Mouse (Mus musculus): ENCODE measurements around the gene Degs2. TPM values are rescaled to one million over a fixed set of nuclear protein-coding genes. Genes with fewer than 3 reads are reported as not detected.
A peak's percentile ranks its signal among the peaks of the same experiment; 100 is the strongest.

Degs2 gene
- polyA plus RNA-seq, 1 experiment: 24.2 TPM

- WGBS: 94% methylated on average over 12 of the region's 12 CpGs
- no peaks in the 10 kb centered on the region for H3K27me3 ChIP-seq (replicated peaks; ENCODE audit: control insufficient read depth, insufficient read depth, low read length)
- no peaks in the 10 kb centered on the region for H3K36me3 ChIP-seq (ENCODE audit: control insufficient read depth, insufficient read depth, low read length)
- H3K4me3 ChIP-seq (ENCODE audit: insufficient read depth, low read depth, low read length): no peak overlapping the region
- H3K27ac ChIP-seq (ENCODE audit: insufficient read depth, low read depth, low read length): no peak overlapping the region
- DNase-seq: no peak
- no peaks in the 10 kb centered on the region for H3K4me1 ChIP-seq (ENCODE audit: control insufficient read depth, insufficient read depth, low read length)
- TF ChIP-seq CTCF (conservative IDR thresholded peaks at IDR 0.05; ENCODE audit: insufficient read depth, insufficient read length, low read depth, low read length) (no peak), POLR2A (IDR thresholded peaks at IDR 0.05; ENCODE audit: low read depth, low read length) (no peak)
These were observed 36.6 kb upstream of the Degs2 start for GRCm38 (mm10) chr12:108738745-108739144.

GRCm38 (mm10) chr12:108737838-108738237 lies 35.7 kb upstream of the Degs2 start:
- no peak for DNase-seq
- TF ChIP-seq CTCF (conservative IDR thresholded peaks at IDR 0.05; ENCODE audit: insufficient read depth, insufficient read length, low read depth, low read length) (no peak), POLR2A (IDR thresholded peaks at IDR 0.05; ENCODE audit: low read depth, low read length) (no peak)
- Histone ChIP-seq H3K4me3 (ENCODE audit: insufficient read depth, low read depth, low read length) (no peak overlapping the region), H3K36me3 (ENCODE audit: control insufficient read depth, insufficient read depth, low read length) (no peaks in the 10 kb centered on the region), H3K4me1 (ENCODE audit: control insufficient read depth, insufficient read depth, low read length) (no peaks in the 10 kb centered on the region), H3K27me3 (replicated peaks; ENCODE audit: control insufficient read depth, insufficient read depth, low read length) (no peaks in the 10 kb centered on the region), H3K27ac (ENCODE audit: insufficient read depth, low read depth, low read length) (no peak overlapping the region)
- WGBS: 84% methylated on average over 7 of the region's 7 CpGs

GRCm38 (mm10) chr12:108734386-108734785 lies 32.3 kb upstream of the Degs2 start:
- TF ChIP-seq CTCF (conservative IDR thresholded peaks at IDR 0.05; ENCODE audit: insufficient read depth, insufficient read length, low read depth, low read length) (no peak), POLR2A (IDR thresholded peaks at IDR 0.05; ENCODE audit: low read depth, low read length) (no peak)
- DNase-seq: no peak
- no peaks in the 10 kb centered on the region for H3K36me3 ChIP-seq (ENCODE audit: control insufficient read depth, insufficient read depth, low read length)
- no peaks in the 10 kb centered on the region for H3K27me3 ChIP-seq (replicated peaks; ENCODE audit: control insufficient read depth, insufficient read depth, low read length)
- 94% methylated on average over 2 of the region's 2 CpGs for WGBS
- H3K4me1 ChIP-seq (ENCODE audit: control insufficient read depth, insufficient read depth, low read length): no peaks in the 10 kb centered on the region
- no peak overlapping the region for H3K27ac ChIP-seq (ENCODE audit: insufficient read depth, low read depth, low read length)
- H3K4me3 ChIP-seq (ENCODE audit: insufficient read depth, low read depth, low read length): no peak overlapping the region

DNA sequence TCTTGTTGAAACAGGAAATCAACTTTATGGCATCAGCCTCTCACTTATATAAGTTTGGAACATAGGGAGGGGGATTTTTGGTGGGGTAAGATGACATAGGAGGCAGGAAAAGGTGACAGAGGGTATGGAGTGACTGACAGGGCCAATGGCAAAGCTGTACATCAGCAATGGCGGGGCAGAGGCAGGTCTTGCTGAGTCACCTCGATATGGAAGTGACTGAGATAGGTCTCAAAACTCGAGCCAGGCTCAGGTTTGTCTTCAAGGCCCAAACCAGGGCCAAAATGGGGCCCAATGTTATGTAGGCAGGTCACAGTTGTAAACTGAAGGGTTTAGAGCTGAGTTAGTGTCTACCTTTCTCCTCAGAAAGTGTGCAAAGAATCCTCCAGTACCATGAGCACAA lies 21.7 kb upstream of the Degs2 start:
- no peaks in the 10 kb centered on the region for H3K36me3 ChIP-seq (ENCODE audit: control insufficient read depth, insufficient read depth, low read length)
- H3K4me1 ChIP-seq (ENCODE audit: control insufficient read depth, insufficient read depth, low read length): peaks cover 6% of the 10 kb centered on the region; the same call in 1 of the 2 replicates
- WGBS: 90% methylated on average over 3 of the region's 3 CpGs
- H3K27ac ChIP-seq (ENCODE audit: insufficient read depth, low read depth, low read length): no peak overlapping the region
- no peak overlapping the region for H3K4me3 ChIP-seq (ENCODE audit: insufficient read depth, low read depth, low read length)
- H3K27me3 ChIP-seq (replicated peaks; ENCODE audit: control insufficient read depth, insufficient read depth, low read length): no peaks in the 10 kb centered on the region
- no peak for TF ChIP-seq POLR2A (IDR thresholded peaks at IDR 0.05; ENCODE audit: low read depth, low read length)
- TF ChIP-seq CTCF (conservative IDR thresholded peaks at IDR 0.05; ENCODE audit: insufficient read depth, insufficient read length, low read depth, low read length): no peak
- no peak for DNase-seq

GRCm38 (mm10) chr12:108722464-108722863 lies 20.3 kb upstream of the Degs2 start:
- Histone ChIP-seq H3K27me3 (replicated peaks; ENCODE audit: control insufficient read depth, insufficient read depth, low read length) (no peaks in the 10 kb centered on the region), H3K27ac (ENCODE audit: insufficient read depth, low read depth, low read length) (no peak overlapping the region), H3K4me3 (ENCODE audit: insufficient read depth, low read depth, low read length) (no peak overlapping the region), H3K36me3 (ENCODE audit: control insufficient read depth, insufficient read depth, low read length) (no peaks in the 10 kb centered on the region), H3K4me1 (ENCODE audit: control insufficient read depth, insufficient read depth, low read length) (peaks cover 6% of the 10 kb centered on the region; the same call in 1 of the 2 replicates)
- TF ChIP-seq CTCF (conservative IDR thresholded peaks at IDR 0.05; ENCODE audit: insufficient read depth, insufficient read length, low read depth, low read length) (no peak), POLR2A (IDR thresholded peaks at IDR 0.05; ENCODE audit: low read depth, low read length) (no peak)
- peak; percentile 69 for DNase-seq
- 64% methylated on average over 4 of the region's 4 CpGs for WGBS

GRCm38 (mm10) chr12:108718485-108718884 lies 16.4 kb upstream of the Degs2 start:
- WGBS: 82% methylated on average over 3 of the region's 3 CpGs
- H3K4me1 ChIP-seq (ENCODE audit: control insufficient read depth, insufficient read depth, low read length): peaks cover 6% of the 10 kb centered on the region; the same call in 1 of the 2 replicates
- H3K4me3 ChIP-seq (ENCODE audit: insufficient read depth, low read depth, low read length): no peak overlapping the region
- no peak for DNase-seq
- no peak overlapping the region for H3K27ac ChIP-seq (ENCODE audit: insufficient read depth, low read depth, low read length)
- no peaks in the 10 kb centered on the region for H3K36me3 ChIP-seq (ENCODE audit: control insufficient read depth, insufficient read depth, low read length)
- TF ChIP-seq CTCF (conservative IDR thresholded peaks at IDR 0.05; ENCODE audit: insufficient read depth, insufficient read length, low read depth, low read length) (no peak), POLR2A (IDR thresholded peaks at IDR 0.05; ENCODE audit: low read depth, low read length) (no peak)
- no peaks in the 10 kb centered on the region for H3K27me3 ChIP-seq (replicated peaks; ENCODE audit: control insufficient read depth, insufficient read depth, low read length)

GRCm38 (mm10) chr12:108715854-108716253 lies 13.7 kb upstream of the Degs2 start:
- no peak for TF ChIP-seq POLR2A (IDR thresholded peaks at IDR 0.05; ENCODE audit: low read depth, low read length)
- TF ChIP-seq CTCF (conservative IDR thresholded peaks at IDR 0.05; ENCODE audit: insufficient read depth, insufficient read length, low read depth, low read length): no peak
- Histone ChIP-seq H3K27ac (ENCODE audit: insufficient read depth, low read depth, low read length) (no peak overlapping the region), H3K4me3 (ENCODE audit: insufficient read depth, low read depth, low read length) (no peak overlapping the region), H3K27me3 (replicated peaks; ENCODE audit: control insufficient read depth, insufficient read depth, low read length) (no peaks in the 10 kb centered on the region), H3K36me3 (ENCODE audit: control insufficient read depth, insufficient read depth, low read length) (no peaks in the 10 kb centered on the region), H3K4me1 (ENCODE audit: control insufficient read depth, insufficient read depth, low read length) (peaks cover 8% of the 10 kb centered on the region; the same call in 1 of the 2 replicates)
- WGBS: 82% methylated on average over 5 of the region's 5 CpGs
- DNase-seq: no peak
